Mouse (Mus musculus): ENCODE results near the gene Nudt15.
A peak's percentile ranks its signal among the peaks of the same experiment; 100 is the strongest.
"Not testable (repeated sequence)": the region's sequence is repeated elsewhere in the genome, so short reads cannot be mapped to it uniquely, and the experiment has no call there.

Gene Nudt15

DNA sequence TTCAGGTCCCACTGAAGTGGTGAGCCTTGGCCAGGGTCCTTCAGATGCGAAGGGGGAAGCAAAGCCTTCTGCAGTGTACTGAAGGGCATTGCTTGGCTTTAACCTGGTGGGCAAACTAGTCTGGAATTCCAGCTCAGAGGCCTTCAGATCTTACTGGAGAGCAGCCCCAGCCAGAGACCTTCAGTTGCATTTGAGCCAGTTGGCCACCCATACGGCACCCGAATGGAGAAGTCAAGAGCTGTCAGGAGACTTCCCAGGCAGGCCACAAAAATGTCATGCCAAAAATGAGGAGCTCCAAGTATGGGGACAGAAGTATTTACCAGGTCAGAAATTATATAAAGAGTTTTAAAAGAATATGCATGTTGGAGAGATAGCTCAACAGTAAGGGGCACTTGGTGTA, at the start of gene Nudt15:
Gene Nudt15 (minus strand): TSS at position 192 of the 400 bp plus-strand sequence.
- DNase-seq: no peak

DNA sequence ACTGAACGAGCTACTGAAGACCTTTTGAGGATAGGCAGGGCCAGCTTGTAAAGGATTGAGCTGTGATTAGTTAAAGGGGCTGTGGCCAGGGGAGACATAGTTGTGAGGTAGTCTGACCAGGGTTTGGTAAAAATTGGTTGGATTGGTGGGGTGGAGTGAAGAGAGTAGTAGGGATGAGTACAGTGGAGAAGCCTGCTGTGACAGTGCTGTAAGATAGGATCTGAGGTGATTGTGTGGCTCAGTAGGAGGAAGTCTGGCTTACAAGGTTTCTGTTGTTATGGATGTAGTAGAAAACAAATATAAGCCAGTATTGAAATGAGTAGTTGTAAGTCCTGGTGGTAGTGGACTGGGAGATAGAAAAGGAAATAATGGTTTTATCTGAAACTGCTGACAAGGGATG, 44.1 kb upstream of the Nudt15 start:
- no peak for DNase-seq

DNA sequence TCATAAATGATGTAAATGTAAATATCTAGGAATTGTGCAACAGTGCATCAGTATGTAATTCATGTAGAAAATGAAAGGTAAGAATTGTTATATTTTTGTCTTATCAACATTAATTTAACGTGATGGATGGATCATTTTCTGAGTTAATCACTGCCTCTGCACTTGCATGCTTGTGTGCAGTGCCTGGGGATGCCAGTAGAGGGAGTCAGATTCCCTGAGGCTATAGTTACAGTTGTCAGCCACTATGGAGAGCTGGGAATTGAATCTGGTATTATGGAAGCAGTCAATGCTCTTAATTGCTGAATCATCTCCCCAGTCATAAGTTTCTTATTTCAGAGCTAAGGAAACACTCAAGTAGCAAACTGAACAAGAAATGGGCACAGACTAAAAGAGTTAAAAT, 40.0 kb upstream of the Nudt15 start:
- no peak for DNase-seq

GRCm38 (mm10) chr14:73576336-73576735, 28.3 kb upstream of the Nudt15 start:
- DNase-seq: no peak

GRCm38 (mm10) chr14:73574053-73574452, 26.0 kb upstream of the Nudt15 start:
- no peak for DNase-seq

DNA sequence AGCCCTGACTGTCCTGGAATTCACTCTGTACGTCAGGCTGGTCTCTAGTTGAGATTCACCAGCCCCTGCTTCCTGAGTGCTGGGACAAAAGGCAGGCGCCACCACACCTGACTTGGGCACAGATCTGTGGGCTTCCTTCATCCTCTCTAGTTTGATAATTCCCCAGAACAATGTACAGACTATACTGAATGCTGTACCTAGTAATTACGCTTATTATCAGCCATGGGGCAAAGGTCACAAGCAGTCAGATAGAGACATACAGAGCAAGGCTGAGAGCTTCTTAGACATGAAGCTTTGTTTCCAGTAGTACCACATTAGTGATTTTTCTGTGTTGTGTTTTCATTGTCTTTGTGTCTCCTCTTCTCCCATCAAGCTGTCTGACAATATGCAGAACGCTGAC, 23.1 kb upstream of the Nudt15 start:
- DNase-seq: no peak

GRCm38 (mm10) chr14:73569831-73570230, 21.8 kb upstream of the Nudt15 start:
- not testable (repeated sequence) for DNase-seq

DNA sequence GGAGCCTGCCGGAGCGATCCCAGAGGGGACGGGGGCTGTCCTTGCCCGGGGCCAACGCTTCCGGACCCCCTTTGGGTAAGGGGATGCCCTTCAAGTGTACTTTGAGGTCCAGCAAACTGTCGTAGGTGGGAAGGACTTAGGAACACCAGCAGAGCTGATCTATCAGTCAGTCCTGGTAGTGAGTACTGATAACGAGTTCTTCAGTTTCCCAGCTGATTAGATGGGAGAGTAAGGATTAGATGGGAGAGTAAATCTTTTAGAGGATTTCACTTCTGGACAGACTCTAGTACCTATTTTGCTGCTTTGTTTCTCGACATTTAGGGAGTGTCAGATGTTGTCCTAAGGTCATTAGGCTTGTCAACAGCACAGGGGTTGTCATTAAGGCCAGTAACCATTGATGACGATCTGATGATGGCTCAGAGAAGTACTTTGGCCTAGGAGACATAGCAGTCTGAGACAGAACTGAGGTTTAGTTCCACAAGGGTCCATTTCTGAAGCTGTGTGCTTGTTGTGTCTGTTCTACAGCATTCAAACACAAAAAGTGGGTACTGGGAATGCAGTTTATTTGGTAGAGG, 5.2 kb upstream of the Nudt15 start:
- DNase-seq: no peak

DNA sequence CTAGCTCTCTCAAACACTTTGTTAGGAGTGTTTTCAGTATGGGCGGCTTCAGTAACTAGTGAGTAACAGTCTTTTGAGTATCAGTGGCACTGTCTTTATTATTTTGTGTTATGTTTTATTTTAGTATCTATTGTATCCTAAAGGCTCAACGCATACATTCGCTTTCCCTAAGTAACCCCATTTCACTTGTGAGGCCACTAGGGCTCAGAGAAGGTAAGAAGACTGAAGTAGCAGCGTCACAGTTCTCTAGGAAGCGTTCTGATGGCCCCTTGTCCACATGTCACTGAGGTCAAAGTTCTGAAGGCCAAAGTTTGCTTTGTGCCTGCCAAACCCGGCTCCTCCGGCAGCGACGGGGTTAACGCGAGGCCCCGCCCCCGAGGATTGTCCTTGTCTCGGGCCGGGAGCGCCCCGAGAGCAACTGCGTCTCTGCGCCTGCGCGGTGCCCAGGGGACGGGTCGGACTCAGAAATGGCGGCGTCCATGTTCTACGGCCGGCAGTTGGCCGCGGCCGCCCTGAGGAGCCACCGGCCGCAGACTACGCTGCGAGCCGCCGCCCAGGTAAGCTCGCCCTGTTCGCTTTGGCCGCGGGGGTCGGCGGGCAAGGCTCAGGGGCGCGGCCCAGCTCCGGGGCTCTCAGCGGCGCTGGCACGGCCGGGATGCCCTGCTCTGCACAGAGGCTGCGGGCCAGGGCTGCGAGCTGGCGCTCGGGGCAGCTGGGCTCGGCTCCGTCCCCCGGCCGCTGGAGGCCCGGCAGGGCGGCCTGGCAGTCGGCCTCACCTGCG, 4.5 kb upstream of the Nudt15 start:
- peak; percentile 97 for DNase-seq

DNA sequence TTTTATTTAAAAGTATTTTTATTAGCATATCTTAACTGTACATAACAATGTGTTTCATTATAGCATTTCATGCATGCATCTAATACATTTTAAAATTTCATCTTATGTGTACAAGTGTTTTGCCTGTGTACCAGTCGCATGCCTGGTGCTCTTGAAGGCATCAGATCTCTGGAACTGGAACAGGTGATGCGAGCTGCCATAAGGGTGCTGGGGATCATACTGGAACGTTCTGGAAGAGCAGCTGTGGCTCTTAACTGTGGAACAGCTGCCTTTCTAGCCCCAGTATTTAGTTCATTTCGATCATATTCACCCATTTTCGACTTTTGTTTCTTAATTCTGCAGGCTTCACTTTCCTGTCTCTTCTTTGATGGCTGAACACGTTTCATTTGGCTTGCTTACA, 3.1 kb upstream of the Nudt15 start:
- no peak for DNase-seq

GRCm38 (mm10) chr14:73550732-73551131, 2.7 kb upstream of the Nudt15 start:
- no peak for DNase-seq

GRCm38 (mm10) chr14:73550291-73550690, 2.2 kb upstream of the Nudt15 start:
- no peak for DNase-seq

- DNase-seq: no peak
Observed at GRCm38 (mm10) chr14:73547034-73547433, 1.0 kb downstream of the Nudt15 start.

DNA sequence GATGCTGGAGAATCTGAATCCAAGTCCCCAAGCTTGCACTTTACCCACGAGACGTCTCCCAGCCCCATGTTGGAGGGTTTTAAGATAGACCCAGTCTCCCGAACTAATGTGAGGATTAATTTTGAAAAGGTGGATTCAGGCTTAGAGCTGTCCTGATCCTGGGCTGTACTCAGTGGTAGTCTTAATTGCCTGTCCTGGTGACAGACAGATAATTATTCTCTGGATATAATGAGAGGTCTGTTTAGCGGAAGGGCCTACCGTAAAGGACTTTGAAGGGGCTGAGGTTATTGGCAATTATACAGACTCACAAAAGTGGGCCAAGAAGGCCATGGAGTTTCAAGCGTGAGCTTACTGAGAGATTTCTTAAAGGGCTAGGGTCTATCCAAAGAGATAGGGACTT, 4.3 kb downstream of the Nudt15 start:
- no peak for DNase-seq

- no peak for DNase-seq
Observed at GRCm38 (mm10) chr14:73535641-73536040, 12.4 kb downstream of the Nudt15 start.

GRCm38 (mm10) chr14:73533755-73534465, 14.1 kb downstream of the Nudt15 start:
- no peak for DNase-seq

GRCm38 (mm10) chr14:73528661-73529060, 19.4 kb downstream of the Nudt15 start:
- not testable (repeated sequence) for DNase-seq

DNA sequence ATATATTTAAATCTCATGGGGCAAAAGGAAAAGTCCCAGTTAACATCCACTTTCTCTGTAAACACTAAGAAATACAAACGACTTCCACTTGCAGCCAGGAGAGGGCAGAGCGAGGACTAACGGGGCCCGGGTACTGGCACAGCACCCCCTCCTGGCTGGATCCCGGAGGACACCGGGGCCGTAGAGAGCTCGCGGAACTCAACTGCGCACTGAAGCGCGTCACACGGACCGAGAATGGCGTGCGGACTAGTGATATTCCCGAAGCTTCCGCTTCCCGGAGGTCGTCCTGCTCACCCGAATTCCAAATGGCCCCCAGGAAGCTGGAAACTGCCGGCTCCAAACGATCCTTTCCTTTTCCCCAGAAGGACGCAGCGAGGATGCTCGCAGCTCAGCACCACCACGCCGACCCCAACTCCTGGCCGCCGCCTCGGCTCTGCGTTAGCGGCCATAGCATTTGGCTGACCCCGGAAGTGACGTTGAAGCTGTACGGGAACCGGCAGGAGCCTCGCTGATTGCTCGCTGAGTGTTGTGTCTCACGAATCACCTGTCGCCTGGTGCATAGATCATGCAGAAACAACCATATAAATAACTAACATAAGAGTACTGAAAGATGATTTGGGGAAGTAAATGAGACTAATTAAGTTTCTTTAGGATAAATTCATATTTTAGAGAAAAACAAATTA, 23.1 kb downstream of the Nudt15 start, which contains the start of gene Sucla2:
Gene Sucla2 (plus strand): TSS at position 554 of the 683 bp plus-strand sequence.
- DNase-seq: peak; percentile 97

- DNase-seq: no peak
Observed at GRCm38 (mm10) chr14:73524136-73524535, 23.9 kb downstream of the Nudt15 start.

- DNase-seq: peak; percentile 92
Observed at GRCm38 (mm10) chr14:73509765-73510423, 38.1 kb downstream of the Nudt15 start, which contains the start of gene Med4. Gene Med4 (plus strand): TSS chr14:73510025.

- DNase-seq: no peak
Observed at GRCm38 (mm10) chr14:73508630-73509395, 39.2 kb downstream of the Nudt15 start.

All from right cerebral cortex, postnatal 14 days (tissue).